Mouse (Mus musculus): ENCODE measurements around the gene Col9a2. TPM values are rescaled to one million over a fixed set of nuclear protein-coding genes. Genes with fewer than 3 reads are reported as not detected.
"Not testable (repeated sequence)": the region's sequence is repeated elsewhere in the genome, so short reads cannot be mapped to it uniquely, and the experiment has no call there.

Gene Col9a2
- polyA plus RNA-seq, 1 experiment from 2014 or later, result 4.6 TPM

DNA sequence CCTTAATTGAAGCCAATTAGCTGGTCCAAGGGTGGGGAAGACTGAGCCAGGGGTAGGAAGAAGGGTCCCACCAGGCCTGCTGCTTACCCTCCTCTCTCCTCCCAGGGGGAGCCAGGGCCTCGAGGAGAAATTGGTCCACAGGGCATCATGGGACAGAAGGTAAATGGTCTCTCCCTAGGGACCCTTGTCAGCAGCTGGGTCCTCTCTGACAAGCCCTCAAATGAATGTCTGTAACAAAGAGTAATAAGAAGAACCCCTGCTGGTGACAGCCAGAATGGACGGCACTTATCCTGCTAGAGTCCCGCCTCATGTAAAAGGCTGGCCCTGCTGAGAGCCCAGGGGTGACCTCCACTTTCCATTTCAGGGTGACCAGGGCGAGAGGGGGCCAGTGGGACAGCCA is 12.7 kb downstream of the Col9a2 start:
- 25% methylated on average over 4 of the region's 4 CpGs for WGBS (ENCODE audit: insufficient replicate concordance)
- no peak for ATAC-seq (replicated peaks; ENCODE audit: insufficient number of reproducible peaks, low FRiP score, low TSS enrichment)
- Histone ChIP-seq H3K9ac (ENCODE audit: low read depth, low read length) (peak overlapping the region; percentile 54; the same call in 1 of the 2 replicates), H3K4me3 (ENCODE audit: low read depth, low read length) (no peak overlapping the region), H3K36me3 (ENCODE audit: control insufficient read depth, insufficient read depth, low read length) (no peaks in the 10 kb centered on the region), H3K27me3 (ENCODE audit: control insufficient read depth, insufficient read depth, low read length) (peaks cover 23% of the 10 kb centered on the region), H3K4me1 (ENCODE audit: control insufficient read depth, insufficient read depth, low read length) (peaks cover 10% of the 10 kb centered on the region), H3K9me3 (replicated peaks; ENCODE audit: control insufficient read depth, low read length) (no peaks in the 10 kb centered on the region), H3K27ac (ENCODE audit: low read depth, low read length) (no peak overlapping the region), H3K4me2 (peak overlapping the region; percentile 56)

DNA sequence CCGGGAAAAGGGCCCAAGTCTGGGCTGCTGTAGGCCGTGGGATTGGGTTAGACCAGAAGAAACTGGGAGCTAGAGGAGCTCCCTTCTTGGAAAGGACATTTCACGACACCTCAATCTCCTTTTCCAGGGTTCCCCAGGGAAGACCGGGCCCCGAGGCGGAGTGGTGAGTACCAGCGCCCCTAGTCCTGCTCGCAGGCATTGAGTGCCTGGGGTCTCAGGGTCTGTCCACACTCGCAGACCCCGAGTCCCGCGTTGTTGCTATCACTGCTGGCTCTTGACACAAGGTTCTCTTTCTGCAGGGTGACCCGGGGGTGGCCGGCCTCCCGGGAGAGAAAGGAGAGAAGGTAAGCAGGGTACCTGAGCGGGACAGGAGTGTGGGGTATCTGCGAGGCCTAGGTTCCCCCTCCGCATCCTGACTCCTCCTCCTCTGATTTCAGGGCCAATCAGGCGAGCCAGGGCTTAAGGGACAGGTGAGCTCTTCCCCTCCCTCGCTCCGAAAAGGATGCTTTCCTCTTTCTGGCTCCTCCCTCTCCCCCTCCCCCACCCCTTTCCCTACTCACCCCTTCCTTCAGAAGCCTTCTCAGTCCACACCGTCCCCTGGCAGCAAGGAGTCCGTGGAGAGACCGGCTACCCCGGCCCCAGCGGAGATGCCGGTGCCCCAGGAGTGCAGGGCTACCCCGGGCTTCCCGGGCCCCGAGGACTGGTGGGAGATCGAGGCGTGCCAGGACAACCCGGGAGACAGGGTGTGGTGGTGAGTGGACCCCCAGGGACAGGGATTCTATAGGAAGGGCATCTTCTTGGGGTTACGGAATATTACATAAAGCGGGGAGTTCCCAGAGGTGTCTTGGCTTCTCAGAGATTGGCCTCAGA is 13.5 kb downstream of the Col9a2 start:
- peaks cover 23% of the 10 kb centered on the region for H3K27me3 ChIP-seq (ENCODE audit: control insufficient read depth, insufficient read depth, low read length)
- 10% methylated on average over 35 of the region's 35 CpGs for WGBS (ENCODE audit: insufficient replicate concordance)
- H3K36me3 ChIP-seq (ENCODE audit: control insufficient read depth, insufficient read depth, low read length), result no peaks in the 10 kb centered on the region
- ATAC-seq (replicated peaks; ENCODE audit: insufficient number of reproducible peaks, low FRiP score, low TSS enrichment), result no peak
- H3K27ac ChIP-seq (ENCODE audit: low read depth, low read length), result no peak overlapping the region
- H3K9ac ChIP-seq (ENCODE audit: low read depth, low read length), result peak overlapping the region; percentile 54
- peaks cover 10% of the 10 kb centered on the region for H3K4me1 ChIP-seq (ENCODE audit: control insufficient read depth, insufficient read depth, low read length)
- H3K4me2 ChIP-seq, result peak overlapping the region; percentile 56
- no peaks in the 10 kb centered on the region for H3K9me3 ChIP-seq (replicated peaks; ENCODE audit: control insufficient read depth, low read length)
- H3K4me3 ChIP-seq (ENCODE audit: low read depth, low read length), result peak overlapping the region; percentile 23

DNA sequence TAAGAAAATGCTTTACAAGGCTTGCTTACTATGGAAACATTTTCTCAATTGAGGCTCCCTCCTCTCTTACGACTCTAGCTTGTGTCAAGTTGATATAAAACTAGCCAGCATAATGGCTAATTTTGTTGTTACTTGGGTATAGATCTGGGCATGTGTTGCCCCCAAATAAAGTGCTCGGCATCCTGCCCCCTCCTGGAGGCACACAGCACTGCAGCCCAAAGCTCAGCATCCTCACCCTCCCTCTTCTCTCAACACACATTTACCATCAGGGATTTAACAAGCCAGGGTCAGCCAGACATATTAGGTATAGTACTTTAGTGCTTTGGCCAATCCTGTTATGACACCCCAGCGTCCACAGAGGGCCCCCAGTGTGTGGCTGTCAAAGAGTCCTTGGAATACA is 17.2 kb downstream of the Col9a2 start:
- 44% methylated on average over 3 of the region's 3 CpGs for WGBS (ENCODE audit: insufficient replicate concordance)
- ATAC-seq (replicated peaks; ENCODE audit: insufficient number of reproducible peaks, low FRiP score, low TSS enrichment), result no peak
- no peaks in the 10 kb centered on the region for H3K36me3 ChIP-seq (ENCODE audit: control insufficient read depth, insufficient read depth, low read length)

DNA sequence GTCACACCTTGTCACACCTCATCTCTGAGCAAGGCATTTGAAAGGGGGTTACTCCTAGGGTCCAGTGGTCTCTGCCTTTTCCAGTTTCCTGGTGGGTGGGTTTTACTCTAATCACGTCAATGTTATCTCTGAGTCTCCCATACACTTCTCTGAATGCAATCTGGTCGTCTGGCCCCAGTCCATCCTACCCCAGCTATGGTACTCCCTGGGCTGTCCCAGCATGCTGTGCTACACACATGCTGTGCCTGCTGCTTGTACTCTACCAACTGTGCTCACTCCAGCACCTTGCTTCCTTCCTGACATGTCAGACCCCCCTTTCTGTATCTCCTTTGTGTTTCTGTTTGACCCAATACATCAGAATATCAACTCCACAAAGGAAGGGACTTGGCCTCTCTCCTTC is 17.8 kb downstream of the Col9a2 start:
- Histone ChIP-seq H3K9me3 (replicated peaks; ENCODE audit: control insufficient read depth, low read length) (no peaks in the 10 kb centered on the region), H3K4me3 (ENCODE audit: low read depth, low read length) (no peak overlapping the region), H3K4me2 (no peak overlapping the region), H3K9ac (ENCODE audit: low read depth, low read length) (no peak overlapping the region), H3K36me3 (ENCODE audit: control insufficient read depth, insufficient read depth, low read length) (no peaks in the 10 kb centered on the region; the same call in 1 of the 2 replicates), H3K27me3 (ENCODE audit: control insufficient read depth, insufficient read depth, low read length) (peaks cover 20% of the 10 kb centered on the region), H3K27ac (ENCODE audit: low read depth, low read length) (no peak overlapping the region), H3K4me1 (ENCODE audit: control insufficient read depth, insufficient read depth, low read length) (peaks cover 9% of the 10 kb centered on the region)
- WGBS (ENCODE audit: insufficient replicate concordance), result 37% methylated on average over 2 of the region's 2 CpGs
- no peak for ATAC-seq (replicated peaks; ENCODE audit: insufficient number of reproducible peaks, low FRiP score, low TSS enrichment)

More for the DNA sequence above, 17.2 kb downstream of the Col9a2 start:
- Histone ChIP-seq H3K4me3 (ENCODE audit: low read depth, low read length) (no peak overlapping the region), H3K27me3 (ENCODE audit: control insufficient read depth, insufficient read depth, low read length) (peaks cover 23% of the 10 kb centered on the region), H3K27ac (ENCODE audit: low read depth, low read length) (no peak overlapping the region), H3K4me2 (no peak overlapping the region), H3K9ac (ENCODE audit: low read depth, low read length) (no peak overlapping the region), H3K4me1 (ENCODE audit: control insufficient read depth, insufficient read depth, low read length) (peaks cover 10% of the 10 kb centered on the region), H3K9me3 (replicated peaks; ENCODE audit: control insufficient read depth, low read length) (no peaks in the 10 kb centered on the region)

DNA sequence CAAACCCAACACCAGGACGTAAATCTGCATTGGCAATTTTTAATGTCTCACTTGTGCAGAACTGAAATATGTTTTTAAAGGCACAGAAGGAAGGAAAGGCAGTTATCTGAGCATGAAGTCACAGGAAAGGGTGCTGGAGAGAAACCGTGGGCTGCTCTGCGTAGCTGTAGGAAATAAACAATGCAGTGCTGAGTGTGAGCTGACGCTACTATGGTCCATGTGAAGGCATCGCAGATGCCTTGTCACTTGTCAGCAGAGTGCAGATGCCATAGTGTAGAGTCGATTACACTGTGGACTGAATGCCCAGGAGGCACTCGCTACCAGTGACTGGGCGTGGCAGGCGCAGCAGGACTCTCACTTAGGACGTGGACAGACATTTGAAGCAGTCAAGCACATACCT is 20.0 kb downstream of the Col9a2 start:
- H3K4me3 ChIP-seq (ENCODE audit: low read depth, low read length); H3K9me3 ChIP-seq (replicated peaks; ENCODE audit: control insufficient read depth, low read length); H3K9ac ChIP-seq (ENCODE audit: low read depth, low read length); H3K4me2 ChIP-seq; H3K36me3 ChIP-seq (ENCODE audit: control insufficient read depth, insufficient read depth, low read length); H3K27me3 ChIP-seq (ENCODE audit: control insufficient read depth, insufficient read depth, low read length); H3K4me1 ChIP-seq (ENCODE audit: control insufficient read depth, insufficient read depth, low read length); H3K27ac ChIP-seq (ENCODE audit: low read depth, low read length); ATAC-seq (replicated peaks; ENCODE audit: insufficient number of reproducible peaks, low FRiP score, low TSS enrichment): not testable (repeated sequence)
- WGBS (ENCODE audit: insufficient replicate concordance), result 64% methylated on average over 9 of the region's 10 CpGs

DNA sequence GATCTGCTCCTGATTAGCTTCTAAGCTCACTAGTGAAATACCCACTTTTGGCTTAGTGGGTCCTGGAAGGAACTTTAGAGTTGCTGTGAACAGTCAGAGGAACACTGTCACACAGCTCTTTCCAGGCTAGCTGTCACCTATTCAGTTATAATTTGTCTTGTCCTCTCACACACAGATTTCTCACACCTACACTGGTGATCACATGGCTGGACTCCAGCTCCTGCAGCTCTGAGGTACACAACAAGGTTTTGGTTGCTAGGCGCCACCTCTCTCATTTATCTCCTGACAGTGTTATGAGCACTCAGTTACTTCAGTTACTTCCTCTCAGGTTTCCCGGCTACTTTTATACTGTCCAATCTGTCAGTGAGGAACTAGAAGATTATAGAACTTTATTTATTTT is 26.2 kb downstream of the Col9a2 start:
- H3K9ac ChIP-seq (ENCODE audit: low read depth, low read length), result no peak overlapping the region
- H3K27ac ChIP-seq (ENCODE audit: low read depth, low read length), result no peak overlapping the region
- peaks cover 9% of the 10 kb centered on the region for H3K36me3 ChIP-seq (ENCODE audit: control insufficient read depth, insufficient read depth, low read length)
- H3K27me3 ChIP-seq (ENCODE audit: control insufficient read depth, insufficient read depth, low read length), result no peaks in the 10 kb centered on the region
- 62% methylated on average over 2 of the region's 2 CpGs for WGBS (ENCODE audit: insufficient replicate concordance)
- H3K4me3 ChIP-seq (ENCODE audit: low read depth, low read length), result no peak overlapping the region
- no peak overlapping the region for H3K4me2 ChIP-seq
- ATAC-seq (replicated peaks; ENCODE audit: insufficient number of reproducible peaks, low FRiP score, low TSS enrichment), result no peak
- no peaks in the 10 kb centered on the region for H3K4me1 ChIP-seq (ENCODE audit: control insufficient read depth, insufficient read depth, low read length)
- no peaks in the 10 kb centered on the region for H3K9me3 ChIP-seq (replicated peaks; ENCODE audit: control insufficient read depth, low read length)

DNA sequence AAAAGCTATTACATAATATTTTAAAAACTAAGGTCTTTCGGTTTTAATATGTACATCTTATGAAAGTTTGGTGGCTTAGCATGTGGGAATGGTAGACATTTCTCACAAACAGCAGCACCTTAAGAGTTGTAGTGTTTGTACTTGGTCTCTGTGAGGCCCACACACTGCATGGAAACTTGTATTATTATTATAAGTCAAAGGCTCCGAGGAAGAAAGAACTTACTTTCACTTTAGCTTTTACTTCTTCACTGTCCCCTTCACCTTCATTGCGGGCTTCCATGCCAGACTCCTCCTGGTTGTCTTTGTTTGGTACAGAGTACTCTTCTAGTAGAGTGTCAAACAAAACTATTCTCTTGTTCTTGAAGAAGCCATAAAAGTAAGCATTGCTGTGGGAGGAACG is 35.1 kb downstream of the Col9a2 start:
- no peak for ATAC-seq (replicated peaks; ENCODE audit: insufficient number of reproducible peaks, low FRiP score, low TSS enrichment)
- no peaks in the 10 kb centered on the region for H3K27me3 ChIP-seq (ENCODE audit: control insufficient read depth, insufficient read depth, low read length)
- no peaks in the 10 kb centered on the region for H3K4me1 ChIP-seq (ENCODE audit: control insufficient read depth, insufficient read depth, low read length)
- no peak overlapping the region for H3K9ac ChIP-seq (ENCODE audit: low read depth, low read length)
- peaks cover 20% of the 10 kb centered on the region for H3K36me3 ChIP-seq (ENCODE audit: control insufficient read depth, insufficient read depth, low read length)
- H3K4me2 ChIP-seq, result no peak overlapping the region
- no peaks in the 10 kb centered on the region for H3K9me3 ChIP-seq (replicated peaks; ENCODE audit: control insufficient read depth, low read length)
- H3K4me3 ChIP-seq (ENCODE audit: low read depth, low read length), result no peak overlapping the region
- 90% methylated on average over 4 of the region's 4 CpGs for WGBS (ENCODE audit: insufficient replicate concordance)
- no peak overlapping the region for H3K27ac ChIP-seq (ENCODE audit: low read depth, low read length)

DNA sequence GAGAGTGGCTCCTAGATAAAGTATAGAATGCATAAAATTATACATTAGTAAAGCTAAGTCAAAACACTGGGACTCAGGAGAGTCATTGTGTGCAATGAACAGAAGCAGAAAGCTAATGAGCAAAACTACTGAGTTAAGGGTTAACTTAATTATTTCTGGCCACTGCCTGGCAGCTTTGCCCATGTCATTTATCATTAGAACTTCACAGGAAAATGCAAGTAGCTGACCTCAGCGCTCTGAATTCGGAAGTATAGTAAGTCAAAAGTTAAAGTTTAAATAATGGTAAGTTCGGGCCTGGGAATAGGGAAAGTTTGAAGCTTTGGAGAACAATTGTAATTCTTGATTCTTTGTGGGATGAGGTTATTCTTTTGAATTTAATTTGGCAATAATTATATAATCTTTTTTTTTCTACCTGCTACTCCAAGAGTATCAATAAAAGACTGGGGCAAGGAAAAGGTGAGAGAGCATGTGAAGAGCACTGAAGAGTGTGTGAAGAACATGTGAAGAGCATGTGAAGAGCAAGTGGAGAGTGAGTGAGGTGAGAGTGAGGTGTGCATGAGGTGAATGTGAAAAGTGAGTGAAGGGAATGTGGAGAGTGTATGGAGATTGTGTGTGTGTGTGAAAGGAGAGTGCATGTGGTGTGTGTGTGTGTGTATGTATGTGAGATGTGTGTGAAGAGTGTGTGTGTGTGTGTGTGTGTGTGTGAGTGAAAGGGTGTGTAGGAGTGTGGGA is 38.9 kb downstream of the Col9a2 start:
- Histone ChIP-seq H3K27me3 (ENCODE audit: control insufficient read depth, insufficient read depth, low read length) (no peaks in the 10 kb centered on the region), H3K36me3 (ENCODE audit: control insufficient read depth, insufficient read depth, low read length) (peaks cover 17% of the 10 kb centered on the region), H3K4me1 (ENCODE audit: control insufficient read depth, insufficient read depth, low read length) (no peaks in the 10 kb centered on the region), H3K4me2 (no peak overlapping the region), H3K9me3 (replicated peaks; ENCODE audit: control insufficient read depth, low read length) (no peaks in the 10 kb centered on the region), H3K9ac (ENCODE audit: low read depth, low read length) (no peak overlapping the region), H3K4me3 (ENCODE audit: low read depth, low read length) (no peak overlapping the region), H3K27ac (ENCODE audit: low read depth, low read length) (no peak overlapping the region)
- 82% methylated on average over 3 of the region's 3 CpGs for WGBS (ENCODE audit: insufficient replicate concordance)
- ATAC-seq (replicated peaks; ENCODE audit: insufficient number of reproducible peaks, low FRiP score, low TSS enrichment), result no peak
